Mouse (Mus musculus) heart, postnatal 36 days (tissue): ENCODE measurements at regions not wholly inside any gene's neighbourhood (a gene's known extent, or its start where the extent isn't known, plus 50 kb on each side); places are given as distances from the start of the nearest gene placed in this dataset.

Experiments
- DNase-seq, 2 experiments: peaks; one replicate each; pipeline ENCODE4 v3.0.0; 2021 to 2022
- intact Hi-C: fragments of 180-260 bp; cut with DNase I; formaldehyde crosslinking; loops from one replicate; pipeline ENCODE4 v1.15.1; 2025

DNA sequence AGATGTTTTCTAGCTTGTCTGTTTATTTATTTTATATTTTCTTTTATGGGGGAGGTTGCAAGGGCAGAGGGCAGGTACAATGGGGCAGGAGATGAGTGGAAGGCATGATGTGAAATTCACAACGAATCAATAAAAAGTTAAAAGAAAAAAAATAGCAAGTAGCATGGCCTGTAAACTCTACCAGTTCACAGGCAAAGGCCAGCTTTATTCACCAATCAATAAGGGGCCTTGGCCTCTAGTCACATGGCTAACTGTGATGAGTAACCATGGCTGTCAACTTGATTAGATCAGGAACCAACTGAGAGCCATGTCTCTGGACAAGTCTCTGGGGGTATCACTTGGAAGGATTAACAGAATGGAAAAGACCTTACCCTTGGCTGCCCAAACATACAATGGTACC lies 304.1 kb upstream of the Hs6st1 start:
- no peak for DNase-seq
- intact Hi-C loops = no loop called here

GRCm38 (mm10) chr1:35765692-35766091 lies 302.5 kb upstream of the Hs6st1 start:
- DNase-seq = no peak
- intact Hi-C loops = no loop called here

- intact Hi-C loops = no loop called here
Measured at GRCm38 (mm10) chr1:35766271-35766670, 301.9 kb upstream of the Hs6st1 start.

DNA sequence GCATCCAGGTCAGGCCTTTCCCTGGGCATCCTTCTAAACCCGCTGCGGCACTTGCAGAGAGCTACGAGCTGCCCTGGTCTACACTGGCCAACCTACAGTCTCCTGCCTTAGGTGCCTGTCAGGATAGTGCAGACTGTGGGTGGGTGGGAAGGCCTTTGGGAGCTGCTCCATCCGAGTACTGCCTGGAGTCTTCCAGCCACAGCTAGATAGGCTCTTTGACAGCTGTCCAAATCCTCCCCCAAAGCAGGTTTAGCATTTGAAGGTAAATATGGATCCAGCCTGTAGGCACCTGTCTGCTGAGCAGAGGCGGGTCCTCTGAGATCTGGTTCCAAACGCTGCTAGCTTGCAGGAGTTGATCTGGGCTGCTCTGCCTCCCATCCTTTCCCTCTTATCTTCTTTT lies 295.6 kb upstream of the Hs6st1 start:
- intact Hi-C loops = no loop called here
- no peak for DNase-seq

More at GRCm38 (mm10) chr1:35766271-35766670, 301.9 kb upstream of the Hs6st1 start:
- no peak for DNase-seq

- no peak for DNase-seq
- intact Hi-C loops = no loop called here
Measured at GRCm38 (mm10) chr1:35774566-35774965, 293.6 kb upstream of the Hs6st1 start.

- intact Hi-C loops = no loop called here
- no peak for DNase-seq
Measured at GRCm38 (mm10) chr1:35782668-35783067, 285.5 kb upstream of the Hs6st1 start.

GRCm38 (mm10) chr1:35783427-35783826 lies 284.8 kb upstream of the Hs6st1 start:
- intact Hi-C loops = no loop called here
- no peak for DNase-seq

GRCm38 (mm10) chr1:35786241-35786640 lies 282.0 kb upstream of the Hs6st1 start:
- intact Hi-C loops = no loop called here
- no peak for DNase-seq

GRCm38 (mm10) chr1:35786668-35787213 lies 281.5 kb upstream of the Hs6st1 start:
- intact Hi-C loops = no loop called here
- DNase-seq = no peak

GRCm38 (mm10) chr1:35797064-35797463 lies 271.1 kb upstream of the Hs6st1 start:
- DNase-seq = no peak
- intact Hi-C loops = no loop called here

- intact Hi-C loops = no loop called here
- no peak for DNase-seq
Measured at GRCm38 (mm10) chr1:35797526-35797925, 270.7 kb upstream of the Hs6st1 start.

DNA sequence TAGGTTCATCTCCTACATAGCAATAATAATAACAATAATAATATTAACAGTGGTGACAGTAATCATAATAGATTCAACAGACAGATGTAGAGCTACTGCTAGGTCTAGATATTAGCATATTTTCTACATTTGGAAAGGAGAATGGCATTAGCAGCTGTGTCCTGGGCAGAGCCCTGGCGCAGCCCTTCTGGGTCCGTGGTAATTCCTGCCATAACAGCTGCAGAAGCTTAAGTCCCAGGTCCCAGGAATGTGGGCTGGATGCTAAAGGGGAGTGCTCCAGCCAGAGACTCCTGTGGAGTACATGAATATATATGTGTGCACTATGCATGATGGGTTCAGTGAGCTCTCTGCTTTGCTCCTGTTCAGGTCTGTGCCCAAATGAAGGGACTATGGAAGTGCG lies 262.7 kb upstream of the Hs6st1 start:
- DNase-seq = no peak
- intact Hi-C loops = no loop called here

DNA sequence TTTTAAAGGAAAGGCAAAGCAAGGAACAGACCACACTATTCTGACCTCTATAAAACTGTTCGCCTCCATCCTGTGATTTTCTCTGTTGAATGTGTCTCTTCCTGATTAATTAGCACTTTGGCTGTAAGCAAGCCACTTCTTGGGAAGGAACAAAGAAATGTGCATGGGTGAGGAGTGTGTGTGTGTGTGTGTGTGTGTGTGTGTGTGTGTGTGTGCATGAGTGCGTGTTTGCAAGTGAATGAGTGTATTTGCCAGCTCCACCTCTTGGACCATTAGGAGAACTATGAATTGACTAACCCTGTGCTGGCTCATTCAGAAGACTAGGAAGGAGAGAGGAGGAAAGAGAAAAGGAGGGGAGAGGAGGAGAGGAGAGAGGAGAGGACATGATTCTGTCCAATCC lies 261.9 kb upstream of the Hs6st1 start:
- DNase-seq = no peak
- intact Hi-C loops = no loop called here

DNA sequence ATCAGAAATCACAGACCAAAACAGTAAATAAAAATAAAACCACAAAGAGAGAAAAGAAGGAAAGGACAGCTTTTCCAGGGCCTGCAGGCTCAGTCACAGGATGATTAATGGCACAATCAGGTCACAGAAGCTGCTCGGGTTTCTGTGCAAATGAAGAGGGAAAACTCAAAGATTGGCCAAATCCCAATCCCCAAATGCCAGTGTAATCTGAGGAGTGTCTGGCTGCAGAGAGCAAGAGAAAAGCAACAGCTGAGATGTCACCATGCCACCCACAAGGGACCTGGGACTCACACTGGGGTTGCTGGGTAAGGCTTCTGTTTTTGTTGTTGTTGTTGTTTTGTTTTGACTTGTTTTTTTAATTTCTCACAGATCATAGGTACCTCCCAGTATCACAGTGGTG lies 261.5 kb upstream of the Hs6st1 start:
- no peak for DNase-seq
- intact Hi-C loops = no loop called here

- intact Hi-C loops = no loop called here
- DNase-seq = no peak
Measured at GRCm38 (mm10) chr1:35808894-35809293, 259.3 kb upstream of the Hs6st1 start.

GRCm38 (mm10) chr1:35809341-35809740 lies 258.9 kb upstream of the Hs6st1 start:
- intact Hi-C loops = no loop called here
- DNase-seq = no peak

- DNase-seq = no peak
- intact Hi-C loops = no loop called here
Measured at GRCm38 (mm10) chr1:35810571-35811342, 257.4 kb upstream of the Hs6st1 start.

- intact Hi-C loops = no loop called here
- DNase-seq = no peak
Measured at GRCm38 (mm10) chr1:35811380-35811779, 256.8 kb upstream of the Hs6st1 start.

- DNase-seq = no peak
- intact Hi-C loops = no loop called here
Measured at GRCm38 (mm10) chr1:35811795-35812194, 256.4 kb upstream of the Hs6st1 start.

DNA sequence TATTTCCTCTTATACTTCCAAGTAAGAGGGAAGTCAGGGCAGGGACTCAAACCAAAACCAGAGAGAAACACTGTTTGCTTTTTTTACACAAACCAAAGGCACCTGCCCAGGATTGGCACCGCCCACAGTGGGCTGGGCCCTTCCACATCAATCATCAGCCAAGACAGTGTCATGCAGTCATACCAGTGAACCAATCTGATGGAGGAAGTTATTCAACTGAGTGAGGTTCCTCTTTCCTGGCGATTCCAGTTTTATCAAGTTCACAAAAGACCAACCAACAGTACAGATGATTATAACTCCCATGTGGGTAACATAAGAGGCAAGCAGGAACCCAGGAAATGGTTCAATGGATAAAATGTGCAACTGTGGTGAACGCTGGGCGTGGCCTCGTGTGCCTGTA lies 254.6 kb upstream of the Hs6st1 start:
- intact Hi-C loops = no loop called here
- no peak for DNase-seq

DNA sequence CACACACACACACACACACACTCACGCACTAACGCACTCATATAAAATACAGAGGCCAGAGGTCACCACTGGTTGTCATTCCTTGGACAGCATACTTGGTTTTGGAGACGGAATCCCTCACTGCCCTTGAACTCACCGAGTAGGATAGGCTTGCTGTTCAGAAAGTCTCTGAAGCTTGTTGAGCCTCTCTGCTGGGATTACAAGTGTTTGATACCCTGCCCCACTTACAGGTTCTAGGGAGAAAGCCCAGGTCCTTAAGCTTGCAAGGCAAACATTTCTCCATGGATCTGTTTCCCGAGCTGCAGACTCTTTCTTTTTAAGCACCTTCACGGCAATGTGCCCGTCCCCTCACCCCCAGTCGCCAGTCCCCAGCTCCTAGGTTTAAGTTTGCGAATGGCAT lies 254.0 kb upstream of the Hs6st1 start:
- intact Hi-C loops = no loop called here

GRCm38 (mm10) chr1:35814751-35815150 lies 253.4 kb upstream of the Hs6st1 start:
- DNase-seq = no peak
- intact Hi-C loops = no loop called here

More for the DNA sequence above, 254.0 kb upstream of the Hs6st1 start:
- DNase-seq = no peak

DNA sequence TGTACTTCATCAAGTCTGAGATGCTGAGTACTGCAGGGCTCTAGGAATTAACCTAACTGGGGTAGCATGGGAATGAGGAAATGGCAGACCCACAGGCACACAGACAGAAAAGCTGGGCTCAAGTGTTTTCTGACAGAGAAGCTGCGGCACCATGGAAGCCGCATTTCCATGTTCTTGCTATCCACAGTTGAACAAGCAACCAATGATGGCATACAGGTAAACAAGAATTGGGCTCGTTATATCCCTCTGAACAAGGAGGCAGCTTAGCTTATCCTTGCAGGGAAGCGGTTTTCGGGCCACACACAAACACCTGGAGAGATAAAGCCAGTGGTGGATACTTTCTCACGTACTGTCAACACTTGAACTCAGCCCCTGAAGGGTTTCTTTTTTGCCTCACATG lies 246.4 kb upstream of the Hs6st1 start:
- intact Hi-C loops = no loop called here
- DNase-seq = no peak
